Mouse (Mus musculus) cerebellum, adult 2 months (tissue): ENCODE data around the gene Rtl3.

Experiments used
- CTCF ChIP-seq: fragments of 200-500 bp; IDR thresholded peaks from 2 replicates; pipeline ENCODE4 v1.5.1; 2011; ENCODE audit warnings: low read depth, mild to moderate bottlenecking, control low read depth, low read length, moderate library complexity, borderline replicate concordance; ENCODE audit not compliant: insufficient read depth
- POLR2A ChIP-seq: fragments of 200-500 bp; IDR thresholded peaks from 2 replicates; pipeline ENCODE4 v1.6.1; 2011; ENCODE audit warnings: low read length, control low read depth, borderline replicate concordance; ENCODE audit not compliant: insufficient read depth

- TF ChIP-seq CTCF (no peak), POLR2A (no peak)
Observed at GRCm38 (mm10) chrX:106872315-106872714, 31.9 kb upstream of the Rtl3 start.
